Mouse (Mus musculus): ENCODE measurements around the gene Tctex1d1. TPM values are rescaled to one million over a fixed set of nuclear protein-coding genes. Genes with fewer than 3 reads are reported as not detected.

Gene Tctex1d1
- polyA plus RNA-seq, 2 experiments from 2014 or later = 0.89 TPM; not detected in 1

Other genes starting within 250 kb of the Tctex1d1 start
- 1 to 10 TPM in 1 of 2 experiments, under 1 TPM in 1; 0.96 to 1.4 TPM for gene Sgip1, start 237.3 kb upstream of the Tctex1d1 start, polyA plus RNA-seq (2017; shearing (Covaris generic))
- not detected for gene Insl5, start 48.2 kb downstream of the Tctex1d1 start, polyA plus RNA-seq (2017; shearing (Covaris generic))
- gene Mier1, start 135.8 kb downstream of the Tctex1d1 start, polyA plus RNA-seq (2017; shearing (Covaris generic)) = 10 to 100 TPM; 60.0 to 79.8 TPM
- gene Wdr78, start 135.9 kb downstream of the Tctex1d1 start, polyA plus RNA-seq (2017; shearing (Covaris generic)) = 1 to 10 TPM; 1.1 to 2.9 TPM
- 10 to 100 TPM; 21.6 to 25.3 TPM for gene Slc35d1, start 236.6 kb downstream of the Tctex1d1 start, polyA plus RNA-seq (2017; shearing (Covaris generic))